Mouse (Mus musculus) gastrocnemius, adult 2 months (tissue): Measurements from ENCODE around the gene Nudt14. TPM values are rescaled to one million over a fixed set of nuclear protein-coding genes. Genes with fewer than 3 reads are reported as not detected.

Source experiments
- DNase-seq: peaks from one replicate; pipeline ENCODE4 v3.0.0; 2022
- H3K27ac ChIP-seq: fragments of 200-600 bp; 2 replicates; pipeline ENCODE4 v1.8.1; 2022; ENCODE audit warnings: mild to moderate bottlenecking
- H3K4me3 ChIP-seq: fragments of 200-600 bp; 2 replicates; pipeline ENCODE4 v1.8.1; 2022; ENCODE audit warnings: mild to moderate bottlenecking, moderate library complexity
- CTCF ChIP-seq: fragments of 200-600 bp; IDR thresholded peaks from 2 replicates; pipeline ENCODE4 v1.8.1; 2022; ENCODE audit warnings: antibody characterized with exemption, mild to moderate bottlenecking, moderate library complexity
- intact Hi-C: fragments of 180-260 bp; cut with DNase I; formaldehyde crosslinking; loops from one replicate; pipeline ENCODE4 v1.15.1; 2025
- long read RNA-seq, 2 experiments: library from polyadenylated mRNA; stranded (forward); transcript quantifications; one replicate each; pipeline ENCODE4 v2.0.0; 2021
- total RNA-seq, 2 experiments: library from RNA; stranded (reverse); gene quantifications; 2 replicates each; pipeline ENCODE4 v1.2.3; 2021

Nudt14 gene
- 1 to 10 TPM; 5.4 to 7.9 TPM for total RNA-seq
- long read RNA-seq, experiment 1, transcript Nudt14-202 (5 exons, 1,241 nt), result major isoform, 6 of 8 reads
- long read RNA-seq, experiment 1, partial matches to known transcripts, result 0 of 8 reads
- long read RNA-seq, experiment 1, other reads (novel, unspliced or antisense), result 0 of 8 reads
- long read RNA-seq, experiment 2, transcript Nudt14-202 (5 exons, 1,241 nt), result major isoform, 8 of 10 reads
- long read RNA-seq, experiment 2, partial matches to known transcripts, result 0 of 10 reads
- long read RNA-seq, experiment 2, other reads (novel, unspliced or antisense), result 1 of 10 reads

GRCm38 (mm10) chr12:112941776-112942713 is at the start of gene Nudt14:
TSS of gene Nudt14 (minus strand) at chr12:112942124.
- TF ChIP-seq CTCF, result no peak
- H3K4me3 ChIP-seq, result peak within 1 kb of the TSS; percentile 90
- DNase-seq, result peak; percentile 88
- intact Hi-C loops, result loop anchor here (5.0 kb wide), 1 partner anchor 65 kb away; no protein-coding TSS in a partner anchor
- peak within 1 kb of the TSS; percentile 99 for H3K27ac ChIP-seq

DNA sequence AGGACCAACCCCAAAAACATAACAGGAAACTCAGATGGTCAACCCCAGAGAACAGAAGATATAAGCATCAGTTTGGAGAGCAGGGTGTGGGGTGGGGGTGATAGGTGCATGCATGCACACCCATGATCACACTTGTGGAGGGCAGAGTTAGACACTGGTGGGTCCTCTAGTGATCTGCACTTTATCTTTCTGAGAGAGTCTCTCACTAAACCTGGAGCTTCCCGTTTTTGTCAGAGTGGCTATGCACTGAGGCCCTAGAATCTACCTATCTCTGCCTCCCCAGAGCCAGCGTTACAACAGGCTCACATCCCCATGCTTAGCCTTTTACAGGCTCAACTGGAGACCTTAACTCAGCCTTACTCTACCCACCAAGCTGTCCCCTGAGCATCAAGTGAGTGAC is 49.5 kb upstream of the Nudt14 start:
- TF ChIP-seq CTCF, result no peak
- DNase-seq, result no peak
- Histone ChIP-seq H3K27ac (no peak overlapping the region), H3K4me3 (no peak overlapping the region)
- intact Hi-C loops, result no loop called here

- H3K4me3 ChIP-seq, result no peak overlapping the region
- no peak for DNase-seq
- intact Hi-C loops, result no loop called here
- TF ChIP-seq CTCF, result no peak
- H3K27ac ChIP-seq, result no peak overlapping the region
Measured at GRCm38 (mm10) chr12:112990706-112991405, 48.9 kb upstream of the Nudt14 start.

DNA sequence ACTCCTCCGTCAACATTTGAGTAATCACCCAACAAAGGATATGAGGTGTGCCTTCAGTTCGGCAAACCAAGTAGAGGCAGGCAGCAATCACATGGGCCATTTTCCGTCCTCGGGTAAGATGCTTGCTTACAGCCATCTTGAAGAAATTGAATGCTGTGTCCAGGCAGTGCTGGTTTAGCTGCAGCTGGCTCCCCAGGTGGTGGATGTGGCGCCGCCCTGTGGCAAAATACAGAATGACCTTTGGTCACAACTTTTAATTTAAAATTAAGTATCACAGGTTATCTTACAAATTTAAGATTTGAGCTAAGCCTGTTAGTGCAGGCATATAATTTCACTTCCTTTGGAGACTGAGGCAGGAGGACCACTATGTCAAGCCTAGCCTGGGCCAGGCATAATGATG is 46.0 kb upstream of the Nudt14 start:
- peak; percentile 70 for TF ChIP-seq CTCF
- peak; percentile 62 for DNase-seq
- intact Hi-C loops, result loop anchor here (1.0 kb wide), 1 partner anchor 113 kb away; no protein-coding TSS in a partner anchor

GRCm38 (mm10) chr12:112985346-112985745 is 43.4 kb upstream of the Nudt14 start:
- peak; percentile 51 for TF ChIP-seq CTCF
- H3K4me3 ChIP-seq, result no peak overlapping the region
- intact Hi-C loops, result no loop called here
- no peak for DNase-seq
- H3K27ac ChIP-seq, result no peak overlapping the region

More for the DNA sequence above, 46.0 kb upstream of the Nudt14 start:
- no peak overlapping the region for H3K4me3 ChIP-seq
- H3K27ac ChIP-seq, result no peak overlapping the region

- intact Hi-C loops, result no loop called here
- no peak overlapping the region for H3K4me3 ChIP-seq
- TF ChIP-seq CTCF, result no peak
- no peak for DNase-seq
- H3K27ac ChIP-seq, result peak overlapping the region; percentile 48
Measured at GRCm38 (mm10) chr12:112982031-112982430, 40.1 kb upstream of the Nudt14 start.

GRCm38 (mm10) chr12:112977156-112977555 is 35.2 kb upstream of the Nudt14 start:
- intact Hi-C loops, result no loop called here
- peak overlapping the region; percentile 97 for H3K27ac ChIP-seq
- DNase-seq, result no peak
- TF ChIP-seq CTCF, result no peak
- peak overlapping the region; percentile 93 for H3K4me3 ChIP-seq

DNA sequence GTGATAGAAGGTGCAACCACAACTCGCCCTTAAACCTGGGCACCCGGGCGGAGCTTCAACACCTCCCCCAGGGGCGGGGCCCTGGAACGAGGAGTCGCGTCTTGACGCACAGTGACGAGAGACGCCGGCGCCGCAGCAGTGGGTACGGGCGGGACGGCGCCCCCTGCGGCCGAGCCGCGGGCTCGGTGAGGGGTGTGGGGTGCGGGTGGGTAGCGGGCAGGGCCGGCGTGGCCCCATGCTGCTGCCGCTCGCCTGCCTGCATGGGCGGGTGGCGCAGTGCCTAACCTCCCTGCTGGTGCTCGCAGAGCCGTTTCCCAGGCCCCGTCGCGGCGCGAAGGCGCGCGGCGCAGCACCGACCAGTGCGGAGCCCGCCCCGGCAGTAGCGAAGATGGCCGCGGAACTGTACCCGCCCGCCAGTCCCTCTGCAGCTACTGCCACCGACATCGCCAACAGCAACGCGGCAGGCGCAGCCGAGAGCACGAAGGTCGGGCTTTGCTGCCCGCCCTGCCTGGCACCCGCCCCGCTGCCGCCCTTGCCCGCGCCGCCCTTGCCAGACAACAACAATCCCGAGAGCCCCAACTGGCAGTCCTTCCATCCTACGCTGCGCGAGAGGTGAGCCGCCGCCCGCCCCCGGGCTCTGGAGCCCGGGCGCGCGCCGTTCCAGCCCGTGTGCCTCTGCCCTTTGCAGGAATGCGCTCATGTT is 34.6 kb upstream of the Nudt14 start, which contains the start of gene Btbd6:
Btbd6 (plus strand) TSS at position 112 of the 703 bp plus-strand sequence.
- intact Hi-C loops, result no loop called here
- Histone ChIP-seq H3K27ac (peak within 1 kb of the TSS; percentile 97), H3K4me3 (peak within 1 kb of the TSS; percentile 93)
- peak; percentile 69 for TF ChIP-seq CTCF
- DNase-seq, result peak; percentile 94

DNA sequence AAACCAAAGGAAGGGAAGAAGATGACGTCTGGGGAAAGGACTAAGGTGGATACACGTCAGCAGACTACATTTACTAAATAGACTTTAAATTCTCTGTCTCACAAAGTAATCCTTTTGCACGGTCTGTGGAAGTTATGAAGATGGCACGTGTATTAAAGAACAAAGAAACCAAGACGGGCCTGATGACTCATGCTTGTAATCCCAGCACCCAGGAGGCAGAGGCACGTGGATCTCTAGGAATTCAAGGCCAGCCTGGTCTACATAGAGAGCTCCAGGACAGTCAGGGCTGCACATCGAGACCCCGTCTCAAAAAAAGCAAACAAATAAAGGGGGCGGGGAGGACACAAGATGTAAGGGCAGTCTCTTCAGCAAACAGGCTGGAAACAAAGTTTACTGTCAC is 32.8 kb upstream of the Nudt14 start:
- Histone ChIP-seq H3K4me3 (no peak overlapping the region), H3K27ac (no peak overlapping the region)
- TF ChIP-seq CTCF, result no peak
- intact Hi-C loops, result no loop called here
- DNase-seq, result no peak

GRCm38 (mm10) chr12:112969616-112970015 is 27.7 kb upstream of the Nudt14 start:
- no peak for DNase-seq
- no peak for TF ChIP-seq CTCF
- Histone ChIP-seq H3K4me3 (no peak overlapping the region), H3K27ac (no peak overlapping the region)
- intact Hi-C loops, result no loop called here

GRCm38 (mm10) chr12:112968943-112969342 is 27.0 kb upstream of the Nudt14 start:
- DNase-seq, result no peak
- Histone ChIP-seq H3K4me3 (no peak overlapping the region), H3K27ac (no peak overlapping the region)
- intact Hi-C loops, result no loop called here
- TF ChIP-seq CTCF, result no peak

DNA sequence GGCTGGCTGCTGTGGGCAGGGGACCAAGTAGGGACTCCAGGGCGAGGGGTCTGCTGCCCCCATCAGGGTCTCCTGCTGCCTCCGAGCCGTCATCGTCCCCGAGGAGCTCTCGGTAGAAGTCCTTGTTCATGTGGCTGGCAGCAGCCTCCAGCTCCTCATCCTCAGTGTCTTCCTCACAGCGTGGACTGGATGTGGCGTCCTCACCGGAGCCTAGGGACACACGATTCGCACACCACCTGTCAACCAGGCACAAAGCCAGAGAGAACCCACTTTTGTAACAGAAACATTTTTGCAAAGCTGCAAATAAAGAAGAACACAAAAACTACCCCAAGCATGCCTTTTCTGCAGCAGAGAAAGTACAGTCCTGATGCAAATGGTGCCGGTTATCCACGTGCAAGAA is 23.9 kb upstream of the Nudt14 start:
- no peak overlapping the region for H3K27ac ChIP-seq
- intact Hi-C loops, result no loop called here
- no peak for TF ChIP-seq CTCF
- DNase-seq, result no peak
- H3K4me3 ChIP-seq, result no peak overlapping the region
